Mouse (Mus musculus) cerebellum, adult 9-11 months (tissue): Measurements from ENCODE around the gene Bloc1s4.

Experiments used
- DNase-seq: peaks from one replicate; pipeline ENCODE4 v3.0.0; 2022

The Bloc1s4 gene

GRCm38 (mm10) chr5:36739829-36740228, 8.6 kb downstream of the Bloc1s4 start:
- peak; percentile 80 for DNase-seq

GRCm38 (mm10) chr5:36738799-36739615, 9.4 kb downstream of the Bloc1s4 start:
- peak; percentile 96 for DNase-seq

GRCm38 (mm10) chr5:36737765-36738164, 10.7 kb downstream of the Bloc1s4 start:
- no peak for DNase-seq

GRCm38 (mm10) chr5:36736009-36736408, 12.4 kb downstream of the Bloc1s4 start:
- no peak for DNase-seq

GRCm38 (mm10) chr5:36735106-36735505, 13.3 kb downstream of the Bloc1s4 start:
- no peak for DNase-seq

- no peak for DNase-seq
Measured at GRCm38 (mm10) chr5:36733405-36733804, 15.0 kb downstream of the Bloc1s4 start.

- DNase-seq: no peak
Measured at GRCm38 (mm10) chr5:36731901-36732652, 16.4 kb downstream of the Bloc1s4 start.

- peak; percentile 60 for DNase-seq
Measured at GRCm38 (mm10) chr5:36730689-36731088, 17.8 kb downstream of the Bloc1s4 start.

- peak; percentile 48 for DNase-seq
Measured at GRCm38 (mm10) chr5:36729923-36730322, 18.5 kb downstream of the Bloc1s4 start.

GRCm38 (mm10) chr5:36729086-36729473, 19.4 kb downstream of the Bloc1s4 start:
- DNase-seq: peak; percentile 60

- DNase-seq: no peak
Measured at GRCm38 (mm10) chr5:36728403-36729085, 19.9 kb downstream of the Bloc1s4 start.

GRCm38 (mm10) chr5:36727776-36728175, 20.7 kb downstream of the Bloc1s4 start:
- DNase-seq: peak; percentile 93

GRCm38 (mm10) chr5:36727136-36727535, 21.3 kb downstream of the Bloc1s4 start:
- DNase-seq: peak; percentile 72

- no peak for DNase-seq
Measured at GRCm38 (mm10) chr5:36726387-36726801, 22.1 kb downstream of the Bloc1s4 start.

GRCm38 (mm10) chr5:36725861-36726260, 22.6 kb downstream of the Bloc1s4 start:
- DNase-seq: no peak

- no peak for DNase-seq
Measured at GRCm38 (mm10) chr5:36724274-36724673, 24.2 kb downstream of the Bloc1s4 start.

GRCm38 (mm10) chr5:36723356-36723755, 25.1 kb downstream of the Bloc1s4 start:
- DNase-seq: no peak

- no peak for DNase-seq
Measured at GRCm38 (mm10) chr5:36722415-36722856, 26.0 kb downstream of the Bloc1s4 start.

- DNase-seq: no peak
Measured at GRCm38 (mm10) chr5:36720710-36721375, 27.6 kb downstream of the Bloc1s4 start.

- no peak for DNase-seq
Measured at GRCm38 (mm10) chr5:36720219-36720618, 28.2 kb downstream of the Bloc1s4 start.

- DNase-seq: no peak
Measured at GRCm38 (mm10) chr5:36719601-36720000, 28.8 kb downstream of the Bloc1s4 start.

- no peak for DNase-seq
Measured at GRCm38 (mm10) chr5:36719135-36719534, 29.3 kb downstream of the Bloc1s4 start.

- peak; percentile 70 for DNase-seq
Measured at GRCm38 (mm10) chr5:36717889-36718288, 30.6 kb downstream of the Bloc1s4 start.
